Mouse (Mus musculus): ENCODE results near the gene Mbnl1. TPM values are rescaled to one million over a fixed set of nuclear protein-coding genes. Genes with fewer than 3 reads are reported as not detected.
A peak's percentile ranks its signal among the peaks of the same experiment; 100 is the strongest.

Mbnl1 gene
- total RNA-seq, 2 experiments from 2014 or later, result 234 to 262 TPM

GRCm38 (mm10) chr3:60568801-60569568 is 96.4 kb downstream of the Mbnl1 start:
- no peak for DNase-seq

- no peak for DNase-seq
Measured at GRCm38 (mm10) chr3:60569781-60570180, 97.2 kb downstream of the Mbnl1 start.

GRCm38 (mm10) chr3:60570491-60571022 is 97.9 kb downstream of the Mbnl1 start:
- DNase-seq, result no peak

- DNase-seq, result no peak
Measured at GRCm38 (mm10) chr3:60571493-60571892, 98.9 kb downstream of the Mbnl1 start.

- no peak for DNase-seq
Measured at GRCm38 (mm10) chr3:60574199-60574598, 101.6 kb downstream of the Mbnl1 start.

- no peak for DNase-seq
Measured at GRCm38 (mm10) chr3:60574849-60575524, 102.4 kb downstream of the Mbnl1 start.

GRCm38 (mm10) chr3:60575945-60576344 is 103.3 kb downstream of the Mbnl1 start:
- DNase-seq, result no peak

GRCm38 (mm10) chr3:60576366-60577046 is 103.9 kb downstream of the Mbnl1 start:
- no peak for DNase-seq

- no peak for DNase-seq
Measured at GRCm38 (mm10) chr3:60579880-60580279, 107.2 kb downstream of the Mbnl1 start.

- DNase-seq, result no peak
Measured at GRCm38 (mm10) chr3:60580699-60581098, 108.1 kb downstream of the Mbnl1 start.

- DNase-seq, result no peak
Measured at GRCm38 (mm10) chr3:60582154-60582553, 109.5 kb downstream of the Mbnl1 start.

GRCm38 (mm10) chr3:60582620-60583019 is 110.0 kb downstream of the Mbnl1 start:
- DNase-seq, result no peak

- no peak for DNase-seq
Measured at GRCm38 (mm10) chr3:60584704-60585103, 112.1 kb downstream of the Mbnl1 start.

GRCm38 (mm10) chr3:60586046-60586445 is 113.4 kb downstream of the Mbnl1 start:
- DNase-seq, result no peak

- DNase-seq, result no peak
Measured at GRCm38 (mm10) chr3:60587149-60587548, 114.5 kb downstream of the Mbnl1 start.

- no peak for DNase-seq
Measured at GRCm38 (mm10) chr3:60589361-60589760, 116.7 kb downstream of the Mbnl1 start.

- no peak for DNase-seq
Measured at GRCm38 (mm10) chr3:60595606-60596005, 123.0 kb downstream of the Mbnl1 start.

GRCm38 (mm10) chr3:60596985-60597384 is 124.4 kb downstream of the Mbnl1 start:
- no peak for DNase-seq

- peak; percentile 81 for DNase-seq
Measured at GRCm38 (mm10) chr3:60601686-60602085, 129.1 kb downstream of the Mbnl1 start.

GRCm38 (mm10) chr3:60602923-60603549 is 130.4 kb downstream of the Mbnl1 start:
- DNase-seq, result no peak

GRCm38 (mm10) chr3:60603637-60604036 is 131.0 kb downstream of the Mbnl1 start:
- no peak for DNase-seq

GRCm38 (mm10) chr3:60604205-60604604 is 131.6 kb downstream of the Mbnl1 start:
- DNase-seq, result no peak
